Mouse (Mus musculus) lung, embryonic 14.5 days (tissue): ENCODE data around the gene Proca1. TPM values are rescaled to one million over a fixed set of nuclear protein-coding genes. Genes with fewer than 3 reads are reported as not detected.

Experiments
- ATAC-seq: fragments of 200-750 bp; cut with Nextera tagmentation; 2 replicates; pipeline ENCODE4 v1.8.0; 2017; ENCODE audit warnings: mild to moderate bottlenecking, moderate TSS enrichment, moderate library complexity; ENCODE audit not compliant: insufficient read depth
- DNase-seq: peaks from one replicate; pipeline ENCODE4 v3.0.0-alpha.2; 2015
- H3K27ac ChIP-seq: fragments of 300-500 bp; sonication (generic); 2 replicates; pipeline ENCODE4 v1.5.1; 2014; ENCODE audit warnings: low read depth, mild to moderate bottlenecking, moderate library complexity
- H3K27me3 ChIP-seq: fragments of 300-500 bp; sonication (generic); 2 replicates; pipeline ENCODE4 v1.6.1; 2014; ENCODE audit warnings: low read length, control low read depth; ENCODE audit not compliant: insufficient read depth
- H3K36me3 ChIP-seq: fragments of 300-500 bp; sonication (generic); 2 replicates; pipeline ENCODE4 v1.6.1; 2014; ENCODE audit warnings: control low read depth; ENCODE audit not compliant: insufficient read depth
- H3K4me1 ChIP-seq: fragments of 300-500 bp; sonication (generic); 2 replicates; pipeline ENCODE4 v1.6.1; 2014; ENCODE audit warnings: antibody characterized with exemption, control low read depth; ENCODE audit not compliant: insufficient read depth
- H3K4me2 ChIP-seq: fragments of 300-500 bp; sonication (generic); 2 replicates; pipeline ENCODE4 v1.6.1; 2014; ENCODE audit warnings: mild to moderate bottlenecking
- H3K4me3 ChIP-seq: fragments of 300-500 bp; sonication (generic); 2 replicates; pipeline ENCODE4 v1.5.1; 2014; ENCODE audit warnings: low read depth, low read length
- H3K9ac ChIP-seq: fragments of 300-500 bp; sonication (generic); 2 replicates; pipeline ENCODE4 v1.6.1; 2014
- H3K9me3 ChIP-seq: fragments of 300-500 bp; sonication (generic); 2 replicates; pipeline ENCODE4 v1.6.1; 2016; ENCODE audit warnings: low read depth, low read length, control low read depth
- CTCF ChIP-seq: IDR thresholded peaks from 2 replicates; pipeline ENCODE4 v1.5.1; 2016; ENCODE audit warnings: antibody characterized with exemption, low read depth
- WGBS: fragments of 180-500 bp; shearing (Covaris S2); extraction: QIAGEN DNeasy Blood & Tissue Kit; methylation state at CpG from one replicate; pipeline ENCODE4 v1.1.7; 2014; 5-methylcytosine and 5-hydroxymethylcytosine counted together
- polyA plus RNA-seq: library from polyadenylated mRNA; unstranded; fragments of >200 nt; fragmentation: Nextera tagmentation; extraction: Ambion mirVana; gene quantifications from 2 replicates; pipeline ENCODE4 v1.2.1, GENCODE M21; 2014

The Proca1 gene
- polyA plus RNA-seq: 2.8 TPM in 2 replicates

DNA sequence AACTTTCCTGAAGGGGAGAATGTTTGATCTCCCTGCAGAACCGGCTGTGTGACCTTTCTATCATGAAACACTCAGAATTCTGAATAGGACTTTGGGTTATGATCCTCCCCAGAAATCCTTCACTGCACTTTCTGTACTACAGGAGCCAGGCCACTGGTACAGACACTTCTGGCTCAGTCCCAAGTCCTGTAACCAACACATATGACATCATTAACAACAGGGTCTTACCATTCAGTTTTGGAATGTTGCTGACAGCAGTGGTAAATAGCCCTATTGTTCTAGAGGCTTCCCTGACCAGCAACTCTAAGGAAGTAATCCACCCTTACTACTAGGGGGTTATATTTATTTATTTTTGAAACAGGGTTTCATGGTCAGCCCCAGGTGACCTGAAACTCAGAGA, at the start of gene Proca1:
Gene Proca1, plus strand, starts transcription at position 280 of the 400 bp plus-strand sequence.
- no peak within 1 kb of the TSS; the same call in 1 of the 2 replicates for H3K27ac ChIP-seq
- TF ChIP-seq CTCF: no peak
- H3K4me3 ChIP-seq: peak within 1 kb of the TSS; percentile 46; the same call in 1 of the 2 replicates
- no peak for ATAC-seq
- no peak within 1 kb of the TSS for H3K9ac ChIP-seq
- peaks cover 12% of the 10 kb centered on the region for H3K4me1 ChIP-seq
- H3K27me3 ChIP-seq: no peaks in the 10 kb centered on the region
- H3K36me3 ChIP-seq: peaks cover 28% of the 10 kb centered on the region
- DNase-seq: peak; percentile 42
- WGBS: 40% methylated on average over 1 of the region's 1 CpGs
- H3K4me2 ChIP-seq: peak within 1 kb of the TSS; percentile 70
- no peaks in the 10 kb centered on the region for H3K9me3 ChIP-seq

GRCm38 (mm10) chr11:78143520-78143919, 49.7 kb upstream of the Proca1 start:
- peaks cover 39% of the 10 kb centered on the region for H3K36me3 ChIP-seq
- 79% methylated on average over 2 of the region's 2 CpGs for WGBS
- TF ChIP-seq CTCF: no peak

GRCm38 (mm10) chr11:78146168-78146567, 47.0 kb upstream of the Proca1 start:
- no peaks in the 10 kb centered on the region for H3K4me1 ChIP-seq
- H3K9ac ChIP-seq: no peak overlapping the region
- H3K4me2 ChIP-seq: no peak overlapping the region
- peaks cover 65% of the 10 kb centered on the region for H3K36me3 ChIP-seq
- TF ChIP-seq CTCF: peak; percentile 46
- no peak for DNase-seq
- H3K4me3 ChIP-seq: no peak overlapping the region
- no peak for ATAC-seq
- no peaks in the 10 kb centered on the region for H3K9me3 ChIP-seq
- H3K27ac ChIP-seq: no peak overlapping the region
- H3K27me3 ChIP-seq: no peaks in the 10 kb centered on the region
- WGBS: 78% methylated on average over 5 of the region's 5 CpGs

More at GRCm38 (mm10) chr11:78143520-78143919, 49.7 kb upstream of the Proca1 start:
- ATAC-seq: no peak
- Histone ChIP-seq H3K9ac (no peak overlapping the region), H3K27ac (no peak overlapping the region), H3K4me1 (no peaks in the 10 kb centered on the region), H3K4me2 (no peak overlapping the region), H3K4me3 (no peak overlapping the region), H3K9me3 (no peaks in the 10 kb centered on the region), H3K27me3 (no peaks in the 10 kb centered on the region)
- no peak for DNase-seq

DNA sequence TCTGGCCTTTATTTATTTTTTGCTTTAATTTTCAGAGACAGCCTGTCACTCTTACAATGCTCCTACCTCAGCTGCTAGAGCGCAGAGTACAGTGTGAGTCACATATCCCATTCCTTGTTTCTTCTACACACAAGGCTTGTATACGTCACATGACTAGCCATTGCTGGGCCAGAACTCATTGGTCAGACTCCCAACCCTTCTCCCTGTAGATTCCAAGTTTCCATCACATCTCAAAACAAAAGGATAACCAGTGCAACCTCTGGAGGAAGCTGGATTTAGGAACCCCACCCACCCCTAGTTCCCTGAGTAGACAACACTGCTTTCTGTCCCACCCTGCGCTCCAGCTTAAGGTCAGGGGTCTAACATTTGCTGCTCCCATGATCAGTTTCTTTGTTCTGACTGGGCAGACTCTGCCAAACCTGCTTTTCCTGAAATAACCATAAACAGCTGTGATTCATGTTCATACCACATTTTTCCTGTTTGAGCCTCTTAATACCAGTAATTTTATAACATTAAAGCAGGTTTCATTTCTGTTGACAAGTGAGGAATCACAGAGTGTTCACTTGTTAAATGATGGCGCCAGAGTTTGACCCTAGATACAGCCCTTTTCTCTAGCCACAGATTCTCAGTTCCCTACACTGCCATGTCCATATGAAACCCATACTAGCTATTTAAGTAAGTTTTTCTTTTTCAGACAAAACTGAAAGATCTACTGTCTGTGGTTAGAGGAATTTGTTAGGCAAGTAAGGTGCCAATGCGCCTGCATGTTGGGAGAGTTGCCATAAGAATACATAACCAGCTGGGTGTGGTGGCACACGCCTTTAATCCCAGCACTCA, 46.3 kb upstream of the Proca1 start:
- H3K27me3 ChIP-seq: no peaks in the 10 kb centered on the region
- WGBS: 92% methylated on average over 6 of the region's 6 CpGs
- H3K4me3 ChIP-seq: no peak overlapping the region
- no peak overlapping the region for H3K27ac ChIP-seq
- ATAC-seq: no peak
- no peak overlapping the region for H3K9ac ChIP-seq
- TF ChIP-seq CTCF: no peak
- H3K4me1 ChIP-seq: 0 out of 2 replicates have a peak, but pooled peaks cover 2% of the 10 kb centered on the region
- H3K4me2 ChIP-seq: no peak overlapping the region
- no peak for DNase-seq
- H3K36me3 ChIP-seq: peaks cover 68% of the 10 kb centered on the region
- H3K9me3 ChIP-seq: no peaks in the 10 kb centered on the region

DNA sequence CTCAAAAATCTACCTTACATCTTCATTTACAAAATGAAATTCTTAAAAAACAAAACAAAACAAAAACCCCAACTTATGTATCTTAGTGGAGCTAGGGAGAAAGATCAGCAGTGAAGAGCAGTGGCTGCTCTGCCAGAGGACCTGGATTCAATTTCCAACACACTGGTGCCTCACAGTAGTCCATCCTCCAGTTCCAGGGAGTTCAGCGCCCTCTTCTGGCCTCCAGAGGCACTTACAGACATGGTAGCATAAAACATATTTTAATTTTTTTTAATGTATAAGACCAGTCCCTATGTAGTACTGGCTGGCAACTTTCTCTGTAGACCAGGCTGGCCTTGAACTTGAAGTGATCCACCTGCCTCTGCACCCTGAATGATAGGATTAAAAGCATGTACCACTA, 42.0 kb upstream of the Proca1 start:
- H3K36me3 ChIP-seq: peaks cover 70% of the 10 kb centered on the region
- no peak overlapping the region for H3K4me3 ChIP-seq
- no peak overlapping the region for H3K9ac ChIP-seq
- H3K9me3 ChIP-seq: no peaks in the 10 kb centered on the region
- TF ChIP-seq CTCF: peak; percentile 60
- DNase-seq (peak; percentile 48), ATAC-seq (no peak)
- no peak overlapping the region for H3K27ac ChIP-seq
- no peak overlapping the region for H3K4me2 ChIP-seq
- 38% methylated on average over 1 of the region's 1 CpGs for WGBS
- H3K4me1 ChIP-seq: 0 out of 2 replicates have a peak, but pooled peaks cover 6% of the 10 kb centered on the region
- H3K27me3 ChIP-seq: no peaks in the 10 kb centered on the region

GRCm38 (mm10) chr11:78152299-78153231, 40.6 kb upstream of the Proca1 start:
- WGBS: 34% methylated on average over 9 of the region's 9 CpGs

More at GRCm38 (mm10) chr11:78152299-78153231, 40.6 kb upstream of the Proca1 start:
- DNase-seq: peak; percentile 89
- no peak for TF ChIP-seq CTCF
- H3K4me3 ChIP-seq: no peak overlapping the region
- H3K9me3 ChIP-seq: no peaks in the 10 kb centered on the region
- H3K27me3 ChIP-seq: no peaks in the 10 kb centered on the region
- 0 out of 2 replicates have a peak, but pooled peaks cover 6% of the 10 kb centered on the region for H3K4me1 ChIP-seq
- no peak overlapping the region for H3K9ac ChIP-seq
- ATAC-seq: peak; percentile 83
- H3K4me2 ChIP-seq: peak overlapping the region; percentile 2; the same call in 1 of the 2 replicates
- H3K36me3 ChIP-seq: peaks cover 76% of the 10 kb centered on the region
- H3K27ac ChIP-seq: peak overlapping the region; percentile 81
